Mouse (Mus musculus) lung, postnatal 0 days (tissue): Measurements from ENCODE around the gene Uqcr11. TPM values are rescaled to one million over a fixed set of nuclear protein-coding genes. Genes with fewer than 3 reads are reported as not detected.

Experiments
- ATAC-seq: fragments of 200-750 bp; cut with Nextera tagmentation; 2 replicates; pipeline ENCODE4 v1.8.0; 2017; ENCODE audit warnings: moderate library complexity
- DNase-seq: peaks from one replicate; pipeline ENCODE4 v3.0.0-alpha.2; 2016; ENCODE audit warnings: low spot score
- H3K27ac ChIP-seq: fragments of 300-500 bp; sonication (generic); 2 replicates; pipeline ENCODE4 v1.5.1; 2014; ENCODE audit warnings: antibody characterized with exemption, mild to moderate bottlenecking, low read length, mixed read lengths
- H3K27me3 ChIP-seq: fragments of 300-500 bp; sonication (generic); replicated peaks from 2 replicates; pipeline ENCODE4 v1.6.1; 2014; ENCODE audit warnings: low read length, mixed read lengths; ENCODE audit not compliant: insufficient read depth
- H3K36me3 ChIP-seq: fragments of 300-500 bp; sonication (generic); 2 replicates; pipeline ENCODE4 v1.6.1; 2014; ENCODE audit warnings: low read length, mixed read lengths; ENCODE audit not compliant: insufficient read depth
- H3K4me1 ChIP-seq: fragments of 300-500 bp; sonication (generic); 2 replicates; pipeline ENCODE4 v1.6.1; 2014; ENCODE audit warnings: antibody characterized with exemption, low read depth, low read length, mixed read lengths; ENCODE audit not compliant: insufficient read depth
- H3K4me2 ChIP-seq: fragments of 300-500 bp; sonication (generic); replicated peaks from 2 replicates; pipeline ENCODE4 v1.6.1; 2014; ENCODE audit warnings: low read depth, mild to moderate bottlenecking, low read length, moderate library complexity, mixed read lengths
- H3K4me3 ChIP-seq: fragments of 300-500 bp; sonication (generic); 2 replicates; pipeline ENCODE4 v1.5.1; 2014; ENCODE audit warnings: low read depth, low read length
- H3K9ac ChIP-seq: fragments of 300-500 bp; sonication (generic); replicated peaks from 2 replicates; pipeline ENCODE4 v1.6.1; 2014; ENCODE audit warnings: low read depth, mild to moderate bottlenecking
- H3K9me3 ChIP-seq: fragments of 300-500 bp; sonication (generic); 2 replicates; pipeline ENCODE4 v1.6.1; 2016; ENCODE audit warnings: low read length, mixed read lengths
- CTCF ChIP-seq: IDR thresholded peaks from 2 replicates; pipeline ENCODE4 v1.5.1; 2016; ENCODE audit warnings: antibody characterized with exemption, mild to moderate bottlenecking
- EP300 ChIP-seq: IDR thresholded peaks from 2 replicates; pipeline ENCODE4 v1.6.1; 2016; ENCODE audit warnings: antibody characterized with exemption, mild to moderate bottlenecking, control low read depth
- WGBS: fragments of 180-500 bp; shearing (Covaris S2); extraction: QIAGEN DNeasy Blood & Tissue Kit; methylation state at CpG from one replicate; pipeline ENCODE4 v1.1.7; 2014; 5-methylcytosine and 5-hydroxymethylcytosine counted together
- polyA plus RNA-seq: library from polyadenylated mRNA; unstranded; fragments of >200 nt; fragmentation: Nextera tagmentation; extraction: Ambion mirVana; gene quantifications from 2 replicates; pipeline ENCODE4 v1.2.1, GENCODE M21; 2015

Uqcr11 gene
- polyA plus RNA-seq, 1 experiment from 2014 or later: 651 TPM

- H3K27me3 ChIP-seq: no peaks in the 10 kb centered on the region
- no peaks in the 10 kb centered on the region for H3K36me3 ChIP-seq
- H3K9ac ChIP-seq: no peak overlapping the region
- no peaks in the 10 kb centered on the region for H3K4me1 ChIP-seq
- no peak overlapping the region for H3K27ac ChIP-seq
- no peak overlapping the region for H3K4me2 ChIP-seq
- TF ChIP-seq EP300: no peak
- peak; percentile 74 for TF ChIP-seq CTCF
- no peak overlapping the region for H3K4me3 ChIP-seq
- H3K9me3 ChIP-seq: no peaks in the 10 kb centered on the region
- 18% methylated on average over 6 of the region's 6 CpGs for WGBS
- DNase-seq: peak; percentile 79
- ATAC-seq: peak; percentile 53; the same call in 1 of the 2 replicates
Observed at GRCm38 (mm10) chr10:80374063-80374462, 32.6 kb downstream of the Uqcr11 start.

GRCm38 (mm10) chr10:80372706-80373105, 33.9 kb downstream of the Uqcr11 start:
- H3K4me2 ChIP-seq: no peak overlapping the region
- ATAC-seq (no peak), DNase-seq (no peak)
- no peak overlapping the region for H3K9ac ChIP-seq
- WGBS: 82% methylated on average over 6 of the region's 6 CpGs
- no peaks in the 10 kb centered on the region for H3K4me1 ChIP-seq
- H3K9me3 ChIP-seq: no peaks in the 10 kb centered on the region
- no peaks in the 10 kb centered on the region for H3K36me3 ChIP-seq
- no peak overlapping the region for H3K4me3 ChIP-seq
- H3K27me3 ChIP-seq: no peaks in the 10 kb centered on the region
- TF ChIP-seq EP300: no peak
- no peak for TF ChIP-seq CTCF
- no peak overlapping the region for H3K27ac ChIP-seq

DNA sequence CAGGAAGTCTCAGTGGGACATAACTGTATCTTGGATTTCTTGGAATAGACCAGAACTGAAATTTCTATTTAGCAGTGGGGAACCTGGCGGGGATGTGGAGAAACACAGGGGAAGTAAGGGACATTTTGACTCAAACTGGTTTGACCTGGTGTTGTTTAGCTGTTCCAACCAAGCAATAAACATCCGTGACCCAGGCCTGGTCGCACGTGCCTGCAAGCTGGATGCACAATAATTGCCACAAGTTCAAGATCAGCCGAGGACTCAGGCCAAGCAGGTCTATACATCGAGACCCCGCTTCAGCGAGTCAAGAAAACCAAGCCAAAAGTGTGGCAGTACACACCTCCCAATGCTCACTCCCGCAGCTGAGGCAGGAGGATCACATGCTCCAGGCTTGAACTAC, 34.6 kb downstream of the Uqcr11 start:
- Histone ChIP-seq H3K4me3 (no peak overlapping the region), H3K27me3 (no peaks in the 10 kb centered on the region), H3K4me1 (no peaks in the 10 kb centered on the region), H3K27ac (no peak overlapping the region), H3K9ac (no peak overlapping the region), H3K36me3 (no peaks in the 10 kb centered on the region), H3K9me3 (no peaks in the 10 kb centered on the region), H3K4me2 (no peak overlapping the region)
- DNase-seq (no peak), ATAC-seq (no peak)
- 54% methylated on average over 9 of the region's 9 CpGs for WGBS
- TF ChIP-seq EP300: no peak
- TF ChIP-seq CTCF: no peak

GRCm38 (mm10) chr10:80371411-80371966, 35.1 kb downstream of the Uqcr11 start:
- DNase-seq: peak; percentile 80
- no peak for TF ChIP-seq EP300
- TF ChIP-seq CTCF: no peak
- no peak overlapping the region for H3K27ac ChIP-seq

GRCm38 (mm10) chr10:80369995-80370747, 36.5 kb downstream of the Uqcr11 start:
- Histone ChIP-seq H3K27me3 (no peaks in the 10 kb centered on the region), H3K4me2 (no peak overlapping the region), H3K4me1 (no peaks in the 10 kb centered on the region), H3K4me3 (no peak overlapping the region), H3K9me3 (no peaks in the 10 kb centered on the region), H3K36me3 (no peaks in the 10 kb centered on the region), H3K9ac (no peak overlapping the region), H3K27ac (no peak overlapping the region)
- TF ChIP-seq EP300 (no peak), CTCF (peak; percentile 40)
- 73% methylated on average over 21 of the region's 21 CpGs for WGBS
- no peak for DNase-seq
- no peak for ATAC-seq

More at GRCm38 (mm10) chr10:80371411-80371966, 35.1 kb downstream of the Uqcr11 start:
- Histone ChIP-seq H3K4me1 (no peaks in the 10 kb centered on the region), H3K27me3 (no peaks in the 10 kb centered on the region), H3K4me3 (no peak overlapping the region), H3K9me3 (no peaks in the 10 kb centered on the region), H3K36me3 (no peaks in the 10 kb centered on the region), H3K4me2 (no peak overlapping the region), H3K9ac (no peak overlapping the region)
- 9% methylated on average over 12 of the region's 12 CpGs for WGBS
- peak; percentile 84 for ATAC-seq

- ATAC-seq (no peak), DNase-seq (no peak)
- H3K27me3 ChIP-seq: no peaks in the 10 kb centered on the region
- no peaks in the 10 kb centered on the region for H3K4me1 ChIP-seq
- TF ChIP-seq EP300 (no peak), CTCF (no peak)
- WGBS: 84% methylated on average over 6 of the region's 6 CpGs
- H3K9ac ChIP-seq: no peak overlapping the region
- H3K36me3 ChIP-seq: no peaks in the 10 kb centered on the region
- no peaks in the 10 kb centered on the region for H3K9me3 ChIP-seq
- H3K27ac ChIP-seq: no peak overlapping the region
- H3K4me3 ChIP-seq: no peak overlapping the region
- no peak overlapping the region for H3K4me2 ChIP-seq
Observed at GRCm38 (mm10) chr10:80368392-80368791, 38.2 kb downstream of the Uqcr11 start.
